Mouse (Mus musculus): ENCODE measurements around the gene Zfp672.
"Not testable (repeated sequence)": the region's sequence is repeated elsewhere in the genome, so short reads cannot be mapped to it uniquely, and the experiment has no call there.

Zfp672 gene

GRCm38 (mm10) chr11:58330276-58331148, at the start of gene Zfp672, which contains the start of gene Sh3bp5l:
TSS of gene Zfp672 (minus strand) at chr11:58330339.
TSS of gene Sh3bp5l (plus strand) at chr11:58330724.
- DNase-seq (ENCODE audit: low read depth, low spot score), result peak; percentile 97

- DNase-seq (ENCODE audit: low read depth, low spot score), result no peak
Observed at GRCm38 (mm10) chr11:58379516-58379915, 49.4 kb upstream of the Zfp672 start.

- DNase-seq (ENCODE audit: low read depth, low spot score), result no peak
Observed at GRCm38 (mm10) chr11:58378763-58379278, 48.7 kb upstream of the Zfp672 start, which contains the start of gene Lypd8. TSS of gene Lypd8 (plus strand) at chr11:58379043.

GRCm38 (mm10) chr11:58377686-58378085, 47.5 kb upstream of the Zfp672 start:
- DNase-seq (ENCODE audit: low read depth, low spot score), result no peak

- no peak for DNase-seq (ENCODE audit: low read depth, low spot score)
Observed at GRCm38 (mm10) chr11:58377273-58377672, 47.1 kb upstream of the Zfp672 start.

GRCm38 (mm10) chr11:58366191-58366590, 36.1 kb upstream of the Zfp672 start:
- DNase-seq (ENCODE audit: low read depth, low spot score), result not testable (repeated sequence)

GRCm38 (mm10) chr11:58364454-58364853, 34.3 kb upstream of the Zfp672 start:
- DNase-seq (ENCODE audit: low read depth, low spot score), result no peak

- not testable (repeated sequence) for DNase-seq (ENCODE audit: low read depth, low spot score)
Observed at GRCm38 (mm10) chr11:58362562-58362961, 32.4 kb upstream of the Zfp672 start.

- DNase-seq (ENCODE audit: low read depth, low spot score), result no peak
Observed at GRCm38 (mm10) chr11:58357844-58358534, 27.9 kb upstream of the Zfp672 start.

- no peak for DNase-seq (ENCODE audit: low read depth, low spot score)
Observed at GRCm38 (mm10) chr11:58357042-58357441, 26.9 kb upstream of the Zfp672 start.

GRCm38 (mm10) chr11:58354927-58355326, 24.8 kb upstream of the Zfp672 start:
- no peak for DNase-seq (ENCODE audit: low read depth, low spot score)

- no peak for DNase-seq (ENCODE audit: low read depth, low spot score)
Observed at GRCm38 (mm10) chr11:58354476-58354875, 24.3 kb upstream of the Zfp672 start.

- DNase-seq (ENCODE audit: low read depth, low spot score), result no peak
Observed at GRCm38 (mm10) chr11:58353709-58354108, 23.6 kb upstream of the Zfp672 start.

- DNase-seq (ENCODE audit: low read depth, low spot score), result peak; percentile 44
Observed at GRCm38 (mm10) chr11:58352681-58353548, 22.8 kb upstream of the Zfp672 start.

- no peak for DNase-seq (ENCODE audit: low read depth, low spot score)
Observed at GRCm38 (mm10) chr11:58351179-58351578, 21.0 kb upstream of the Zfp672 start.

GRCm38 (mm10) chr11:58350628-58351027, 20.5 kb upstream of the Zfp672 start:
- peak; percentile 23 for DNase-seq (ENCODE audit: low read depth, low spot score)

GRCm38 (mm10) chr11:58346745-58347144, 16.6 kb upstream of the Zfp672 start:
- DNase-seq (ENCODE audit: low read depth, low spot score), result no peak

GRCm38 (mm10) chr11:58334746-58335145, 4.6 kb upstream of the Zfp672 start:
- peak; percentile 98 for DNase-seq (ENCODE audit: low read depth, low spot score)

- DNase-seq (ENCODE audit: low read depth, low spot score), result no peak
Observed at GRCm38 (mm10) chr11:58331546-58331945, 1.4 kb upstream of the Zfp672 start.

- no peak for DNase-seq (ENCODE audit: low read depth, low spot score)
Observed at GRCm38 (mm10) chr11:58331149-58331495, 983 bp upstream of the Zfp672 start.

- DNase-seq (ENCODE audit: low read depth, low spot score), result no peak
Observed at GRCm38 (mm10) chr11:58329906-58330275, 248 bp downstream of the Zfp672 start.

Measured in 3T3-L1 (cell line).